Mouse (Mus musculus) heart, adult 2 months (tissue): ENCODE measurements at regions not wholly inside any gene's neighbourhood (a gene's known extent, or its start where the extent isn't known, plus 50 kb on each side); places are given as distances from the start of the nearest gene placed in this dataset.

Experiments used
- DNase-seq, 2 experiments: peaks; one replicate each; pipeline ENCODE4 v3.0.0; 2021
- H3K27ac ChIP-seq: fragments of 200-600 bp; 2 replicates; pipeline ENCODE4 v1.8.1; 2022
- H3K27me3 ChIP-seq: fragments of 200-500 bp; 2 replicates; pipeline ENCODE4 v1.6.1; 2012; ENCODE audit warnings: mild to moderate bottlenecking, low read length, inconsistent platforms, mixed read lengths; ENCODE audit not compliant: control insufficient read depth, insufficient read depth
- H3K36me3 ChIP-seq: fragments of 200-500 bp; 2 replicates; pipeline ENCODE4 v1.6.1; 2012; ENCODE audit warnings: low read length, inconsistent platforms; ENCODE audit not compliant: control insufficient read depth, insufficient read depth
- H3K4me1 ChIP-seq: fragments of 200-500 bp; 2 replicates; pipeline ENCODE4 v1.6.1; 2011; ENCODE audit warnings: low read length; ENCODE audit not compliant: control insufficient read depth, insufficient read depth
- H3K4me3 ChIP-seq: fragments of 200-600 bp; 2 replicates; pipeline ENCODE4 v1.8.1; 2022
- H3K79me2 ChIP-seq: fragments of 200-500 bp; replicated peaks from 2 replicates; pipeline ENCODE4 v1.6.1; 2012; ENCODE audit warnings: mild to moderate bottlenecking, inconsistent platforms, low read length, moderate library complexity, mixed read lengths; ENCODE audit not compliant: control insufficient read depth, insufficient read depth
- H3K9ac ChIP-seq: fragments of 200-500 bp; 2 replicates; pipeline ENCODE4 v1.6.1; 2012; ENCODE audit warnings: low read depth, mild to moderate bottlenecking, control low read depth, inconsistent platforms, low read length, mixed read lengths
- CTCF ChIP-seq: fragments of 200-600 bp; IDR thresholded peaks from 2 replicates; pipeline ENCODE4 v1.8.1; 2022; ENCODE audit warnings: antibody characterized with exemption, mild to moderate bottlenecking, moderate library complexity
- EP300 ChIP-seq: fragments of 200-500 bp; IDR thresholded peaks from 2 replicates; pipeline ENCODE4 v1.6.1; 2011; ENCODE audit warnings: low read depth, low read length, control low read depth; ENCODE audit not compliant: insufficient read depth
- POLR2A ChIP-seq: fragments of 200-500 bp; IDR thresholded peaks from 2 replicates; pipeline ENCODE4 v1.6.1; 2011; ENCODE audit warnings: mild to moderate bottlenecking, low read depth, low read length, control low read depth; ENCODE audit not compliant: insufficient read depth
- WGBS: fragments of 180-500 bp; shearing (Covaris S2); methylation state at CpG from one replicate; pipeline ENCODE4 v1.1.7; 2018; 5-methylcytosine and 5-hydroxymethylcytosine counted together
- intact Hi-C: fragments of 180-260 bp; cut with DNase I; formaldehyde crosslinking; loops from one replicate; pipeline ENCODE4 v1.15.1; 2025

GRCm38 (mm10) chr14:60533452-60534224, 100.2 kb upstream of the Spata13 start:
- H3K36me3 ChIP-seq, result no peaks in the 10 kb centered on the region
- intact Hi-C loops, result loop anchor here (5.0 kb wide), 1 partner anchor 59 kb away; no protein-coding TSS in a partner anchor
- no peak overlapping the region for H3K9ac ChIP-seq
- no peak overlapping the region for H3K4me3 ChIP-seq
- TF ChIP-seq EP300 (no peak), POLR2A (no peak), CTCF (no peak)
- H3K27ac ChIP-seq, result no peak overlapping the region
- no peaks in the 10 kb centered on the region for H3K27me3 ChIP-seq
- WGBS, result 73% methylated on average over 23 of the region's 23 CpGs
- no peaks in the 10 kb centered on the region for H3K79me2 ChIP-seq
- DNase-seq, result no peak
- peaks cover 4% of the 10 kb centered on the region for H3K4me1 ChIP-seq

- TF ChIP-seq EP300 (no peak), POLR2A (no peak), CTCF (peak; percentile 62)
- no peak for DNase-seq
- no peak overlapping the region for H3K9ac ChIP-seq
- H3K27me3 ChIP-seq, result no peaks in the 10 kb centered on the region
- H3K4me3 ChIP-seq, result no peak overlapping the region
- WGBS, result 76% methylated on average over 2 of the region's 2 CpGs
- no peaks in the 10 kb centered on the region for H3K79me2 ChIP-seq
- no peaks in the 10 kb centered on the region for H3K36me3 ChIP-seq
- H3K4me1 ChIP-seq, result no peaks in the 10 kb centered on the region
- H3K27ac ChIP-seq, result no peak overlapping the region
- intact Hi-C loops, result no loop called here
Measured at GRCm38 (mm10) chr14:60539040-60539439, 94.8 kb upstream of the Spata13 start.

DNA sequence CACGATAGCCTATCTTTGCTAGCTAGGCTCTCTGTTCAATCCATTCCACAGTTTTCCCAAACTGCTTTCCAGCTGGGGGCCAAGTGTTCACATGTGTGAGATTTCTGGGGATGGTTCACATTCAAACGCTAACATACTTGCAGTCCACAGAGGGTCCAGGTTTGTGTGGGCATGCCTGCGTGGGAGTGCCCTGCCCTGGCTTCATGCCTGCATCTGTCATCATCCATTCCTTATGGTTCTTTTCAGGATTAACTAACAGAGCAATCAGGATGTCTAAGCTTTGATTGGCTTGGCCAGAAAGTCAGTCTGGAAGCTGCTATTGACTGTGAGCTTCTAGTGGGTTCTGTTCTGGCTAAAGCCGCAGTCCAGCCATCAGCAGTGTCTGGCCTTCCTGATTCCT, 93.7 kb upstream of the Spata13 start:
- intact Hi-C loops, result no loop called here

DNA sequence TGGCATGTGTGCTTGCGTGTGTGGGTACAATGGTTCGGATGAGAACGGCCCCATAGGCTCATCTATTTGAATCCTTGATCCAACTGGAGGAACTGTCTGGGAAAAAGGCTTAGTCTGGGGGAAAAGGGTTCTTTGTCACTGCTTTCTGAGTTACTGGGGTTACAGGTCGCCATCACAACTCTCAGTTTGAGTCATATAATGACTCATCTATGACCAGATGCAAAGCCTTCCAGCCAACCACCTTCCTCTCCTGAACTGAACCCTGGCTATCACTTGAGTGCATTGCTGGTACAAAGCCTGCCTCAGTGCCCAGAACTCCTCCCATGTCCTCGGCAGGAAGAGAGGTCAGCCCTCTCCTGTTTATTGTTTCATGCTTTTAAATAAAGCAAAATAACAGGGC, 92.2 kb upstream of the Spata13 start:
- Histone ChIP-seq H3K9ac (no peak overlapping the region), H3K79me2 (no peaks in the 10 kb centered on the region), H3K4me3 (no peak overlapping the region), H3K27ac (no peak overlapping the region), H3K4me1 (no peaks in the 10 kb centered on the region), H3K36me3 (no peaks in the 10 kb centered on the region), H3K27me3 (no peaks in the 10 kb centered on the region)
- WGBS, result 74% methylated on average over 5 of the region's 5 CpGs
- no peak for TF ChIP-seq CTCF
- intact Hi-C loops, result no loop called here
- DNase-seq, result no peak

More for the DNA sequence above, 93.7 kb upstream of the Spata13 start:
- WGBS, result 61% methylated on average over 4 of the region's 4 CpGs
- Histone ChIP-seq H3K27me3 (no peaks in the 10 kb centered on the region), H3K4me1 (no peaks in the 10 kb centered on the region), H3K27ac (no peak overlapping the region), H3K79me2 (no peaks in the 10 kb centered on the region), H3K36me3 (no peaks in the 10 kb centered on the region), H3K9ac (no peak overlapping the region), H3K4me3 (no peak overlapping the region)
- TF ChIP-seq CTCF (no peak), POLR2A (no peak), EP300 (no peak)
- no peak for DNase-seq

DNA sequence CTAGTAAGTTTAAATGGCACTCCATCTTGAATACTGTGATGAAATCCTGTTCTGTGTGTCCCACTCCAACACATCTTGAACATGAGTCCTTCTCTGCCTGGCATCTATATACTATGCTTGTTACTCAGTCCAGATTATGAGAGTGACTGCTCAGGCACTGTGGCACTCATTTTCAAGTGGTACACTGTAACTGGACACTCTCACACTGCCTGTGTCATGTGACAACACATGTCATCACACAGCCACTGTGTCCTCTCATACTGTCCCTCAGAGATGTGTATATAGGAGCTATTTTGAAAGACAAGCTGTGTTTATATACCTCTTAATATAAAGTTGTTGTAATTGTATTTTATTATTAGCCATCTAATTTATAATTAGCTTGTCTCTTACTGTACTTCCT, 89.0 kb upstream of the Spata13 start:
- Histone ChIP-seq H3K27ac (no peak overlapping the region), H3K79me2 (no peaks in the 10 kb centered on the region), H3K4me3 (no peak overlapping the region), H3K27me3 (no peaks in the 10 kb centered on the region), H3K36me3 (no peaks in the 10 kb centered on the region), H3K9ac (no peak overlapping the region), H3K4me1 (no peaks in the 10 kb centered on the region)
- no peak for DNase-seq
- TF ChIP-seq EP300 (no peak), CTCF (no peak), POLR2A (no peak)
- intact Hi-C loops, result no loop called here

DNA sequence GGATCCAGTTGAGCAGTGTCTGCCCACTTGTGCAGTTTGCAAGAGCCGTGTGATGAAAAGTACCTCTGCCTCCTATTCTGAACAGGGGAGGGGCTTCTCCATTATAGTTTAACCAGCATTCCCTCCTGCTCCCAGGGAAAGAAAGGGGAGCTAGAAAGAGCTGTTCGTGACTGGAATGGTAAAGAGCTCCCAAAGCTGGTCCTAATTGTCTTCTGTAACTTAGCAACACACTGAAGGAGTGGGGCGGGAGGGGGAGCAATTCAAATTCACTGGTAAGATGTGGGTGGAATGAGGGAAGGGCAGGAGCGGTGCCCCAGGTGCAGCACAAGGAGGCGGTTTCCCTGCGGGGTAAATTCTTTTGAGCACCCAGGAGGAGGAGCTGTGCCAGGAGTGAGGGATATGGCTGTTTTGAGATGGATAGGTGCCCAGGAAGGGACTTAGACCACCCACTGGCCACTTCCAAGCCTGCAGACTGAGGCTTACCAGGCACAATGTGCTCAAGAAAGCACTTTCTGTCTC, 79.5 kb upstream of the Spata13 start:
- intact Hi-C loops, result no loop called here
- H3K27me3 ChIP-seq, result no peaks in the 10 kb centered on the region
- H3K79me2 ChIP-seq, result no peaks in the 10 kb centered on the region
- H3K27ac ChIP-seq, result no peak overlapping the region
- H3K36me3 ChIP-seq, result no peaks in the 10 kb centered on the region
- WGBS, result 59% methylated on average over 6 of the region's 6 CpGs
- no peak for DNase-seq
- TF ChIP-seq CTCF, result no peak
- no peak overlapping the region for H3K9ac ChIP-seq
- peaks cover 3% of the 10 kb centered on the region for H3K4me1 ChIP-seq
- no peak overlapping the region for H3K4me3 ChIP-seq
